Mouse (Mus musculus): ENCODE measurements around the gene Rhbdf2. TPM values are rescaled to one million over a fixed set of nuclear protein-coding genes. Genes with fewer than 3 reads are reported as not detected.

Gene Rhbdf2
- total RNA-seq, 2 experiments from 2014 or later: 1.9 to 2.0 TPM

DNA sequence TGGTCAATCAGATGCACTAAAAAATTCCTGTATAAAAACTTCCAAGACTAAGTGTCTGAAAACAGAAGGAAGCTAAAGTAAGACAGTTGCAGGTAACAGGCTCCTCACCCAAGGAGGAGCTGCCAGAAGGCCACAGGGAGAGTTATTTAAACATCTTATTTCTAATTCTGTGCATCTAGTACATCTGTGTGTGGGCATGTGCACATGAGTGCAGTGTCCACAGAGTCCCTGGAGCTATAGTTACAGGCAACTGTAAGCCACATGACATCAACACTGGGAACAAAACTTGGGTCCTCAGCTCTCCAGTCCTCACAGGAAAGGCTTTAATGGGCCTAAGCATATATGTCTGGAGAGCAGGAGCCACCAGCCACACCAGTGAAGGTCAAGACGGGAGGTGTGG lies 74.6 kb downstream of the Rhbdf2 start:
- intact Hi-C loops (cut with DNase I): no loop called here
- no peak for DNase-seq (ENCODE audit: extremely low spot score in 1 of 2, low spot score in 2 of 2)

DNA sequence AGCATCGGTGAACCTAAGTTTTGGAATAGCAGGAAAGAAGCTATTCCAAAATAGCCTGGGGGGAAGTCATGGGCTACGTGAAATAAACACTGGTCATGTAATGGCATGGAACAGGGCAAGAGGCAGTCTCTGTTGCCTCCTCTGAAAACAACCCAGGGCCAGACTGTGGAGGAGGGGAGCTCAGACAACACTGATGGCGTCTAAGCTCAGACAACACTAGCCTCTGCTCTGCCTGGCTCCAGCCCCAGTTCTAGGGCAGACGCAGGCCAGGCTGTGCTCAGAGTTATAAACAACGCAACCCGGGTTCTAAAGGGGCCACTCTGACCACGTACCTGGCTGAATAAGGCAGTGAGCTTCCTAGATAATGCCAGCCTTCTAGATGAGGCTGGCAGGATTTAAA lies 76.1 kb downstream of the Rhbdf2 start:
- Histone ChIP-seq H3K4me3 (no peak overlapping the region), H3K27ac (no peak overlapping the region)
- DNase-seq (ENCODE audit: extremely low spot score in 1 of 2, low spot score in 2 of 2): no peak
- intact Hi-C loops (cut with DNase I): no loop called here
- no peak for TF ChIP-seq CTCF (IDR thresholded peaks at IDR 0.05)

More for the DNA sequence above, 74.6 kb downstream of the Rhbdf2 start:
- Histone ChIP-seq H3K4me3 (no peak overlapping the region), H3K27ac (no peak overlapping the region; the same call in 1 of the 2 replicates)
- no peak for TF ChIP-seq CTCF (IDR thresholded peaks at IDR 0.05)

DNA sequence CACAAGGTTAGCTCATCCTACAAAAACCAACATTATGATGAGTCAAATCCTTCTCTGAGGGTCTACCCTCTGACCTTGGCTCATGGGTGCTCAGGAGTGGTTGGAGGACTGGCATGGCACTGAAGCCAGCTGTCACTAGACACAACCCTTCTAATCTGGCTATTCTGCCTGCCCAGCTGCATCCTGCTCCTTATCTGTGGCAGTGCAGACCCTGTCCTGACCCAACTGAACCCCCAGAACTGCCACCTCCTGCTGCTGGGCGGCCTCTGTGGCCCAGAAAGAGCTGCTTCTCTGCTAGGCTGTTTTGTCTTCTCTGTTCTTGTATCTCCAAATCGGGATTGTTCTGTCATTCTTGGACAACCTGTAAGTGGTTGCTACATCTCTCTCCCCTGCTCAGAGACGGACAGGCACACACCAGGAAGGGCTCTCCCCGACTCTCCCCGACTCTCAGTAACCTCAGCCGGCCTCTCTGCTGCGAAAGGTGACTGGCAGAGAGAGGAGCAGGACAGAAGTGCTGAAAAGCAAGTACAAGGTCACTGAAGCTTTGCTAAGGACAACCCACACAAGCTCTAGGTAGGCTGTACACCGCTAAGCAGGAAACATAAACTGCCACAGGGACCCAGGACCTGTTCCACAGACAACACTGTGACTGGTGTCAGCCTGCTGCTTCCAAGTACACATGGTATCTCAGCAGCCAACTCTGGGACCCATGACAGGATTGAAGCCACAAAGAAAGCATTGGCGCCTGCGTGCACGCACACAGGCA lies 77.4 kb downstream of the Rhbdf2 start:
- Histone ChIP-seq H3K27ac (no peak overlapping the region), H3K4me3 (no peak overlapping the region)
- intact Hi-C loops (cut with DNase I): no loop called here
- no peak for DNase-seq (ENCODE audit: extremely low spot score in 1 of 2, low spot score in 2 of 2)
- TF ChIP-seq CTCF (IDR thresholded peaks at IDR 0.05): no peak

DNA sequence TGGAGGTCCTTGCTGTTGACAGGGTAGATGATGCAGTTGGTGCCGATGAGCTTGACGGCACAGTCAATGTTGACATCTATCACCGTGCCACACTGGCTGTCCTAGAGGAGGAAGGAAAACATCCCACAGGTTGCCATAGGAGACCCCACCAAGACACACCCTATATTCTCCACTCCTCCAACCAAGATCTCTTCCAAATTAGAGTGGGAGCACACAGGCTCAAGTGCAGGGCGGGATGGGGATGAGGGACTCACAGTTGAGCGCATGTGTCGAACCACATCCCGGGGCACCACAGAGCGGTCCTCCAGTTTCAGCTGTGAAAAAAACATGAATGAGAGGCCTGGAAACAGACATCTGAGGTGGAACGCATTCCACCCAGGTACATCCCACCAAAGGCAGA lies 78.0 kb downstream of the Rhbdf2 start:
- intact Hi-C loops (cut with DNase I): no loop called here
- no peak overlapping the region for H3K4me3 ChIP-seq
- DNase-seq (ENCODE audit: extremely low spot score in 1 of 2, low spot score in 2 of 2): no peak
- no peak overlapping the region for H3K27ac ChIP-seq
- TF ChIP-seq CTCF (IDR thresholded peaks at IDR 0.05): no peak

Other genes starting within 250 kb of the Rhbdf2 start
- 100 to 1,000 TPM; 256 to 285 TPM for gene Rnf157, start 214.0 kb downstream of the Rhbdf2 start, total RNA-seq (2021)
- gene Ubald2, start 192.9 kb downstream of the Rhbdf2 start, total RNA-seq (2021): 10 to 100 TPM; 27.2 to 28.0 TPM
- gene Qrich2, start 160.8 kb downstream of the Rhbdf2 start, total RNA-seq (2021): under 1 TPM in 1 of 2 experiments, not detected in 1; 0.16 TPM
- 10 to 100 TPM; 78.3 to 85.6 TPM for gene Prpsap1, start 132.8 kb downstream of the Rhbdf2 start, total RNA-seq (2021)
- gene Sphk1, start 96.1 kb downstream of the Rhbdf2 start, total RNA-seq (2021): 1 to 10 TPM; 6.1 to 6.8 TPM
- 100 to 1,000 TPM; 123 to 125 TPM for gene Ube2o, start 45.6 kb downstream of the Rhbdf2 start, total RNA-seq (2021)
- 1 to 10 TPM; 1.3 to 2.2 TPM for gene Aanat, start 40.6 kb downstream of the Rhbdf2 start, total RNA-seq (2021)
- 1 to 10 TPM; 5.4 to 5.8 TPM for gene Prcd, start 26.5 kb upstream of the Rhbdf2 start, total RNA-seq (2021)
- 10 to 100 TPM; 42.8 to 45.3 TPM for gene Cygb, start 27.3 kb upstream of the Rhbdf2 start, total RNA-seq (2021)
- gene St6galnac1, start 148.5 kb upstream of the Rhbdf2 start, total RNA-seq (2021): not detected
- gene Mxra7, start 201.0 kb upstream of the Rhbdf2 start, total RNA-seq (2021): 10 to 100 TPM; 15.3 to 22.5 TPM
- 10 to 100 TPM; 23.9 to 26.3 TPM for gene Mettl23, start 216.3 kb upstream of the Rhbdf2 start, total RNA-seq (2021)
- gene Jmjd6, start 216.4 kb upstream of the Rhbdf2 start, total RNA-seq (2021): 10 to 100 TPM; 29.7 to 35.9 TPM
- gene Mfsd11, start 225.4 kb upstream of the Rhbdf2 start, total RNA-seq (2021): 10 to 100 TPM; 39.3 to 41.8 TPM
- gene Srsf2, start 226.1 kb upstream of the Rhbdf2 start, total RNA-seq (2021): 100 to 1,000 TPM; 150 to 158 TPM

All from left cerebral cortex, adult 2 months (tissue).